Mouse (Mus musculus): Measurements from ENCODE around the gene Ddt. TPM values are rescaled to one million over a fixed set of nuclear protein-coding genes. Genes with fewer than 3 reads are reported as not detected.

Gene Ddt
- polyA plus RNA-seq, 1 experiment from 2014 or later, result 44.4 TPM

- WGBS (ENCODE audit: insufficient replicate concordance), result 82% methylated on average over 3 of the region's 3 CpGs
- Histone ChIP-seq H3K4me3 (ENCODE audit: low read depth, low read length) (peak overlapping the region; percentile 12; the same call in 1 of the 2 replicates), H3K4me2 (peak overlapping the region; percentile 46), H3K27ac (ENCODE audit: low read depth, low read length) (no peak overlapping the region), H3K27me3 (ENCODE audit: control insufficient read depth, insufficient read depth, low read length) (no peaks in the 10 kb centered on the region), H3K9me3 (replicated peaks; ENCODE audit: control insufficient read depth, low read length) (no peaks in the 10 kb centered on the region), H3K9ac (ENCODE audit: low read depth, low read length) (no peak overlapping the region), H3K4me1 (ENCODE audit: control insufficient read depth, insufficient read depth, low read length) (peaks cover 5% of the 10 kb centered on the region; the same call in 1 of the 2 replicates), H3K36me3 (ENCODE audit: control insufficient read depth, insufficient read depth, low read length) (peaks cover 11% of the 10 kb centered on the region; the same call in 1 of the 2 replicates)
- no peak for ATAC-seq (replicated peaks; ENCODE audit: insufficient number of reproducible peaks, low FRiP score, low TSS enrichment)
Measured at GRCm38 (mm10) chr10:75762413-75762812, 10.8 kb downstream of the Ddt start.

GRCm38 (mm10) chr10:75760311-75760710 is 12.9 kb downstream of the Ddt start:
- WGBS (ENCODE audit: insufficient replicate concordance), result 92% methylated on average over 3 of the region's 3 CpGs
- no peak for ATAC-seq (replicated peaks; ENCODE audit: insufficient number of reproducible peaks, low FRiP score, low TSS enrichment)
- Histone ChIP-seq H3K27ac (ENCODE audit: low read depth, low read length) (no peak overlapping the region), H3K9ac (ENCODE audit: low read depth, low read length) (no peak overlapping the region), H3K4me2 (no peak overlapping the region), H3K36me3 (ENCODE audit: control insufficient read depth, insufficient read depth, low read length) (peaks cover 11% of the 10 kb centered on the region; the same call in 1 of the 2 replicates), H3K4me3 (ENCODE audit: low read depth, low read length) (no peak overlapping the region), H3K4me1 (ENCODE audit: control insufficient read depth, insufficient read depth, low read length) (peaks cover 5% of the 10 kb centered on the region; the same call in 1 of the 2 replicates), H3K27me3 (ENCODE audit: control insufficient read depth, insufficient read depth, low read length) (no peaks in the 10 kb centered on the region), H3K9me3 (replicated peaks; ENCODE audit: control insufficient read depth, low read length) (no peaks in the 10 kb centered on the region)

- ATAC-seq (replicated peaks; ENCODE audit: insufficient number of reproducible peaks, low FRiP score, low TSS enrichment), result no peak
- H3K9ac ChIP-seq (ENCODE audit: low read depth, low read length), result no peak overlapping the region
- H3K27ac ChIP-seq (ENCODE audit: low read depth, low read length), result no peak overlapping the region
- H3K4me1 ChIP-seq (ENCODE audit: control insufficient read depth, insufficient read depth, low read length), result no peaks in the 10 kb centered on the region
- 93% methylated on average over 11 of the region's 11 CpGs for WGBS (ENCODE audit: insufficient replicate concordance)
- H3K36me3 ChIP-seq (ENCODE audit: control insufficient read depth, insufficient read depth, low read length), result peaks cover 27% of the 10 kb centered on the region
- no peaks in the 10 kb centered on the region for H3K27me3 ChIP-seq (ENCODE audit: control insufficient read depth, insufficient read depth, low read length)
- H3K4me3 ChIP-seq (ENCODE audit: low read depth, low read length), result no peak overlapping the region
- no peaks in the 10 kb centered on the region for H3K9me3 ChIP-seq (replicated peaks; ENCODE audit: control insufficient read depth, low read length)
- no peak overlapping the region for H3K4me2 ChIP-seq
Measured at GRCm38 (mm10) chr10:75756719-75757118, 16.5 kb downstream of the Ddt start.

GRCm38 (mm10) chr10:75744017-75744416 is 29.2 kb downstream of the Ddt start:
- Histone ChIP-seq H3K4me1 (ENCODE audit: control insufficient read depth, insufficient read depth, low read length) (no peaks in the 10 kb centered on the region), H3K9me3 (replicated peaks; ENCODE audit: control insufficient read depth, low read length) (no peaks in the 10 kb centered on the region), H3K27me3 (ENCODE audit: control insufficient read depth, insufficient read depth, low read length) (no peaks in the 10 kb centered on the region), H3K27ac (ENCODE audit: low read depth, low read length) (no peak overlapping the region), H3K9ac (ENCODE audit: low read depth, low read length) (no peak overlapping the region), H3K4me2 (no peak overlapping the region), H3K36me3 (ENCODE audit: control insufficient read depth, insufficient read depth, low read length) (peaks cover 35% of the 10 kb centered on the region), H3K4me3 (ENCODE audit: low read depth, low read length) (no peak overlapping the region)
- ATAC-seq (replicated peaks; ENCODE audit: insufficient number of reproducible peaks, low FRiP score, low TSS enrichment), result no peak; the same call in 1 of the 2 replicates
- WGBS (ENCODE audit: insufficient replicate concordance), result 49% methylated on average over 3 of the region's 3 CpGs

- WGBS (ENCODE audit: insufficient replicate concordance), result 92% methylated on average over 12 of the region's 12 CpGs
- no peak overlapping the region for H3K4me2 ChIP-seq
- no peaks in the 10 kb centered on the region for H3K4me1 ChIP-seq (ENCODE audit: control insufficient read depth, insufficient read depth, low read length)
- H3K9me3 ChIP-seq (replicated peaks; ENCODE audit: control insufficient read depth, low read length), result no peaks in the 10 kb centered on the region
- ATAC-seq (replicated peaks; ENCODE audit: insufficient number of reproducible peaks, low FRiP score, low TSS enrichment), result no peak
- no peaks in the 10 kb centered on the region for H3K27me3 ChIP-seq (ENCODE audit: control insufficient read depth, insufficient read depth, low read length)
- H3K36me3 ChIP-seq (ENCODE audit: control insufficient read depth, insufficient read depth, low read length), result peaks cover 36% of the 10 kb centered on the region
- no peak overlapping the region for H3K9ac ChIP-seq (ENCODE audit: low read depth, low read length)
- no peak overlapping the region for H3K27ac ChIP-seq (ENCODE audit: low read depth, low read length)
- no peak overlapping the region for H3K4me3 ChIP-seq (ENCODE audit: low read depth, low read length)
Measured at GRCm38 (mm10) chr10:75743369-75743768, 29.8 kb downstream of the Ddt start.

GRCm38 (mm10) chr10:75740866-75741265 is 32.3 kb downstream of the Ddt start:
- H3K9me3 ChIP-seq (replicated peaks; ENCODE audit: control insufficient read depth, low read length), result no peaks in the 10 kb centered on the region
- 96% methylated on average over 3 of the region's 3 CpGs for WGBS (ENCODE audit: insufficient replicate concordance)
- no peak overlapping the region for H3K27ac ChIP-seq (ENCODE audit: low read depth, low read length)
- H3K9ac ChIP-seq (ENCODE audit: low read depth, low read length), result no peak overlapping the region
- H3K4me3 ChIP-seq (ENCODE audit: low read depth, low read length), result no peak overlapping the region
- no peaks in the 10 kb centered on the region for H3K27me3 ChIP-seq (ENCODE audit: control insufficient read depth, insufficient read depth, low read length)
- H3K36me3 ChIP-seq (ENCODE audit: control insufficient read depth, insufficient read depth, low read length), result peaks cover 36% of the 10 kb centered on the region
- H3K4me2 ChIP-seq, result no peak overlapping the region
- ATAC-seq (replicated peaks; ENCODE audit: insufficient number of reproducible peaks, low FRiP score, low TSS enrichment), result no peak
- H3K4me1 ChIP-seq (ENCODE audit: control insufficient read depth, insufficient read depth, low read length), result no peaks in the 10 kb centered on the region

GRCm38 (mm10) chr10:75725449-75725848 is 47.8 kb downstream of the Ddt start:
- H3K4me2 ChIP-seq, result no peak overlapping the region
- no peak overlapping the region for H3K4me3 ChIP-seq (ENCODE audit: low read depth, low read length)
- WGBS (ENCODE audit: insufficient replicate concordance), result 94% methylated on average over 7 of the region's 7 CpGs
- H3K36me3 ChIP-seq (ENCODE audit: control insufficient read depth, insufficient read depth, low read length), result peaks cover 29% of the 10 kb centered on the region
- H3K27ac ChIP-seq (ENCODE audit: low read depth, low read length), result no peak overlapping the region
- no peaks in the 10 kb centered on the region for H3K27me3 ChIP-seq (ENCODE audit: control insufficient read depth, insufficient read depth, low read length)
- no peaks in the 10 kb centered on the region for H3K4me1 ChIP-seq (ENCODE audit: control insufficient read depth, insufficient read depth, low read length)
- no peak for ATAC-seq (replicated peaks; ENCODE audit: insufficient number of reproducible peaks, low FRiP score, low TSS enrichment)
- no peaks in the 10 kb centered on the region for H3K9me3 ChIP-seq (replicated peaks; ENCODE audit: control insufficient read depth, low read length)
- no peak overlapping the region for H3K9ac ChIP-seq (ENCODE audit: low read depth, low read length)

Other genes with a start within 250 kb of the Ddt start
- gene Lrrc75b, start 213.1 kb downstream of the Ddt start, polyA plus RNA-seq (2014; fragmentation: Nextera tagmentation; extraction: Ambion mirVana), result 0.66 and 1.0 TPM in 2 replicates
- 0.42 and 0.44 TPM in 2 replicates for gene Ggt1, start 211.8 kb downstream of the Ddt start, polyA plus RNA-seq (2014; fragmentation: Nextera tagmentation; extraction: Ambion mirVana)
- 2.8 and 5.0 TPM in 2 replicates for gene Ggt5, start 184.1 kb downstream of the Ddt start, polyA plus RNA-seq (2014; fragmentation: Nextera tagmentation; extraction: Ambion mirVana)
- gene Susd2, start 129.4 kb downstream of the Ddt start, polyA plus RNA-seq (2014; fragmentation: Nextera tagmentation; extraction: Ambion mirVana), result 1.4 and 2.1 TPM in 2 replicates
- gene Cabin1, start 9.1 kb downstream of the Ddt start, polyA plus RNA-seq (2014; fragmentation: Nextera tagmentation; extraction: Ambion mirVana), result 18.5 and 28.6 TPM in 2 replicates
- not detected in 2 replicates for gene Gm20441, start 7.5 kb upstream of the Ddt start, polyA plus RNA-seq (2014; fragmentation: Nextera tagmentation; extraction: Ambion mirVana)
- gene Gstt3, start 8.0 kb upstream of the Ddt start, polyA plus RNA-seq (2014; fragmentation: Nextera tagmentation; extraction: Ambion mirVana), result 3.0 and 3.4 TPM in 2 replicates
- 4.3 and 5.1 TPM in 2 replicates for gene Gstt1, start 25.2 kb upstream of the Ddt start, polyA plus RNA-seq (2014; fragmentation: Nextera tagmentation; extraction: Ambion mirVana)
- gene Gstt4, start 49.1 kb upstream of the Ddt start, polyA plus RNA-seq (2014; fragmentation: Nextera tagmentation; extraction: Ambion mirVana), result not detected in 2 replicates
- gene Gstt2, start 64.0 kb upstream of the Ddt start, polyA plus RNA-seq (2014; fragmentation: Nextera tagmentation; extraction: Ambion mirVana), result 8.7 and 8.8 TPM in 2 replicates
- 2,705 and 2,898 TPM in 2 replicates for gene Mif, start 86.8 kb upstream of the Ddt start, polyA plus RNA-seq (2014; fragmentation: Nextera tagmentation; extraction: Ambion mirVana)
- 2.4 and 3.4 TPM in 2 replicates for gene Derl3, start 120.0 kb upstream of the Ddt start, polyA plus RNA-seq (2014; fragmentation: Nextera tagmentation; extraction: Ambion mirVana)
- 131 and 139 TPM in 2 replicates for gene Smarcb1, start 148.2 kb upstream of the Ddt start, polyA plus RNA-seq (2014; fragmentation: Nextera tagmentation; extraction: Ambion mirVana)
- gene Chchd10, start 159.7 kb upstream of the Ddt start, polyA plus RNA-seq (2014; fragmentation: Nextera tagmentation; extraction: Ambion mirVana), result 414 and 441 TPM in 2 replicates
- 17.5 and 26.0 TPM in 2 replicates for gene Mmp11, start 163.1 kb upstream of the Ddt start, polyA plus RNA-seq (2014; fragmentation: Nextera tagmentation; extraction: Ambion mirVana)
- 2.3 and 2.8 TPM in 2 replicates for gene Gm867, start 167.3 kb upstream of the Ddt start, polyA plus RNA-seq (2014; fragmentation: Nextera tagmentation; extraction: Ambion mirVana)
- 0.89 and 0.92 TPM in 2 replicates for gene Vpreb3, start 169.6 kb upstream of the Ddt start, polyA plus RNA-seq (2014; fragmentation: Nextera tagmentation; extraction: Ambion mirVana)
- gene Gm5134, start 181.1 kb upstream of the Ddt start, polyA plus RNA-seq (2014; fragmentation: Nextera tagmentation; extraction: Ambion mirVana), result 0.18 TPM in 1 of 2 replicates, not detected in the other